Mouse (Mus musculus): ENCODE measurements around the gene Cdk17.

Cdk17 gene

GRCm38 (mm10) chr10:93239201-93239806 is 78.6 kb downstream of the Cdk17 start:
- ChIA-PET CTCF (no interaction called here), POLR2A (interaction anchor here in 1 of 4 experiments (0.8 to 1.4 kb wide), 5 partner anchors 10 to 69 kb away, joined by 3 to 5 read pairs (median 3); no protein-coding TSS in a partner anchor)

- POLR2A ChIA-PET = interaction anchor here in 2 of 4 experiments (0.6 to 2.0 kb wide), 5 partner anchors 11 to 82 kb away, joined by 3 to 7 read pairs (median 3); partner anchors contain the start of gene Cdk17 (in 1 of the 2)
- CTCF ChIA-PET = no interaction called here
Observed at GRCm38 (mm10) chr10:93242208-93242607, 81.5 kb downstream of the Cdk17 start.

GRCm38 (mm10) chr10:93242861-93243260 is 82.2 kb downstream of the Cdk17 start:
- ChIA-PET CTCF (no interaction called here), POLR2A (interaction anchor here in 1 of 4 experiments (0.6 to 2.3 kb wide), 3 partner anchors 19 to 70 kb away, joined by 4 to 7 read pairs (median 6); no protein-coding TSS in a partner anchor)

GRCm38 (mm10) chr10:93244209-93244705 is 83.6 kb downstream of the Cdk17 start:
- CTCF ChIA-PET = interaction anchor here in 1 of 4 experiments (0.6 kb wide), 1 partner anchor 312 kb away, joined by 3 read pairs; no protein-coding TSS in a partner anchor
- POLR2A ChIA-PET = interaction anchor here in 2 of 4 experiments (0.5 to 2.3 kb wide), 3 partner anchors 18 to 524 kb away, joined by 4 to 6 read pairs (median 4); no protein-coding TSS in a partner anchor

- CTCF ChIA-PET = interaction anchor here in 2 of 4 experiments (0.6 kb wide), 2 partner anchors 125 to 338 kb away, joined by 4 to 7 read pairs; no protein-coding TSS in a partner anchor
- POLR2A ChIA-PET = interaction anchor here in 1 of 4 experiments (1.2 to 1.5 kb wide), 2 partner anchors 9 to 57 kb away, joined by 4 to 5 read pairs; no protein-coding TSS in a partner anchor
Observed at GRCm38 (mm10) chr10:93246185-93246920, 85.7 kb downstream of the Cdk17 start.

GRCm38 (mm10) chr10:93247422-93247821 is 86.7 kb downstream of the Cdk17 start:
- ChIA-PET CTCF (no interaction called here), POLR2A (interaction anchor here in 3 of 4 experiments (0.6 to 1.5 kb wide), 4 partner anchors 31 to 80 kb away, joined by 3 to 5 read pairs (median 4); no protein-coding TSS in a partner anchor)

- CTCF ChIA-PET = interaction anchor here in 1 of 4 experiments (1.0 kb wide), 1 partner anchor 26 kb away, joined by 4 read pairs; no protein-coding TSS in a partner anchor
- POLR2A ChIA-PET = interaction anchor here in 2 of 4 experiments (1.1 to 1.5 kb wide), 4 partner anchors 31 to 86 kb away, joined by 3 to 5 read pairs (median 4); no protein-coding TSS in a partner anchor
Observed at GRCm38 (mm10) chr10:93247902-93248301, 87.2 kb downstream of the Cdk17 start.

GRCm38 (mm10) chr10:93248416-93248815 is 87.7 kb downstream of the Cdk17 start:
- ChIA-PET CTCF (interaction anchor here in 1 of 4 experiments (1.0 kb wide), 1 partner anchor 25 kb away, joined by 4 read pairs; no protein-coding TSS in a partner anchor), POLR2A (interaction anchor here in 2 of 4 experiments (1.1 to 1.4 kb wide), 4 partner anchors 15 to 87 kb away, joined by 3 to 4 read pairs (median 4); no protein-coding TSS in a partner anchor)

GRCm38 (mm10) chr10:93249901-93250300 is 89.2 kb downstream of the Cdk17 start:
- CTCF ChIA-PET = interaction anchor here in 2 of 4 experiments (0.5 to 1.0 kb wide), 4 partner anchors 85 to 570 kb away, joined by 3 to 8 read pairs (median 4); no protein-coding TSS in a partner anchor
- POLR2A ChIA-PET = interaction anchor here in 2 of 4 experiments (0.5 to 2.2 kb wide), 9 partner anchors 9 to 334 kb away, joined by 3 to 7 read pairs (median 3); no protein-coding TSS in a partner anchor

GRCm38 (mm10) chr10:93250436-93251317 is 90.0 kb downstream of the Cdk17 start:
- ChIA-PET POLR2A (interaction anchor here in 3 of 4 experiments (0.5 to 2.3 kb wide), 15 partner anchors 8 to 333 kb away, joined by 3 to 7 read pairs (median 3); no protein-coding TSS in a partner anchor), CTCF (interaction anchor here in 2 of 4 experiments (0.5 to 1.0 kb wide), 3 partner anchors 112 to 569 kb away, joined by 3 to 5 read pairs (median 4); no protein-coding TSS in a partner anchor)

- CTCF ChIA-PET = interaction anchor here in 2 of 4 experiments (0.6 to 0.7 kb wide), 2 partner anchors 113 to 170 kb away, joined by 3 to 5 read pairs; no protein-coding TSS in a partner anchor
- POLR2A ChIA-PET = interaction anchor here in 3 of 4 experiments (0.6 to 2.3 kb wide), 10 partner anchors 10 to 529 kb away, joined by 3 to 8 read pairs (median 4); no protein-coding TSS in a partner anchor
Observed at GRCm38 (mm10) chr10:93251426-93251825, 90.8 kb downstream of the Cdk17 start.

- ChIA-PET POLR2A (interaction anchor here in 1 of 4 experiments (1.4 to 2.3 kb wide), 3 partner anchors 9 to 20 kb away, joined by 3 to 6 read pairs (median 5); no protein-coding TSS in a partner anchor), CTCF (no interaction called here)
Observed at GRCm38 (mm10) chr10:93252661-93253060, 92.0 kb downstream of the Cdk17 start.

GRCm38 (mm10) chr10:93253156-93253555 is 92.5 kb downstream of the Cdk17 start:
- ChIA-PET POLR2A (interaction anchor here in 1 of 4 experiments (0.5 to 2.0 kb wide), 4 partner anchors 11 to 209 kb away, joined by 3 to 6 read pairs (median 3); no protein-coding TSS in a partner anchor), CTCF (interaction anchor here in 1 of 4 experiments (0.5 kb wide), 1 partner anchor 169 kb away, joined by 4 read pairs; no protein-coding TSS in a partner anchor)

- POLR2A ChIA-PET = interaction anchor here in 2 of 4 experiments (0.5 to 4.2 kb wide), 11 partner anchors 9 to 174 kb away, joined by 3 to 28 read pairs (median 4); partner anchors contain the start of gene Cfap54 (in 1 of the 2)
Observed at GRCm38 (mm10) chr10:93255294-93255693, 94.6 kb downstream of the Cdk17 start.

GRCm38 (mm10) chr10:93259826-93260225 is 99.2 kb downstream of the Cdk17 start:
- CTCF ChIA-PET = no interaction called here
- POLR2A ChIA-PET = no interaction called here

More at GRCm38 (mm10) chr10:93255294-93255693, 94.6 kb downstream of the Cdk17 start:
- CTCF ChIA-PET = no interaction called here

GRCm38 (mm10) chr10:93261132-93261980 is 100.7 kb downstream of the Cdk17 start:
- ChIA-PET POLR2A (interaction anchor here in 3 of 4 experiments (0.6 to 2.5 kb wide), 12 partner anchors 10 to 211 kb away, joined by 3 to 9 read pairs (median 4); no protein-coding TSS in a partner anchor), CTCF (interaction anchor here in 2 of 4 experiments (0.5 to 1.8 kb wide), 3 partner anchors 12 to 32 kb away, joined by 3 to 7 read pairs (median 3); no protein-coding TSS in a partner anchor)
